Mouse (Mus musculus) ES-E14 (cell line): Measurements from ENCODE around the gene Hhip. TPM values are rescaled to one million over a fixed set of nuclear protein-coding genes. Genes with fewer than 3 reads are reported as not detected.

ENCODE experiments used
- DNase-seq: peaks from one replicate; pipeline ENCODE4 v3.0.0-alpha.2; 2013; ENCODE audit warnings: low read depth, low spot score
- H3K27ac ChIP-seq: 2 replicates; pipeline ENCODE4 v1.5.1; 2012; ENCODE audit warnings: low read depth, mild to moderate bottlenecking, low read length, moderate library complexity, mixed read lengths; ENCODE audit not compliant: poor library complexity, insufficient read depth, severe bottlenecking
- H3K36me3 ChIP-seq: 2 replicates; pipeline ENCODE4 v1.6.1; 2012; ENCODE audit warnings: mild to moderate bottlenecking, low read length, moderate library complexity, mixed read lengths; ENCODE audit not compliant: control insufficient read depth, poor library complexity, insufficient read depth, severe bottlenecking
- H3K4me1 ChIP-seq, 2 experiments: fragments of 150-350 bp in 1 of 2; sonication (generic) in 1 of 2; 2 replicates each; pipeline ENCODE4 v1.6.1; 2012; ENCODE audit warnings: low read length in 2 of 2, mild to moderate bottlenecking in 1 of 2, mixed read lengths in 1 of 2; ENCODE audit not compliant: control insufficient read depth in 2 of 2, insufficient read depth in 2 of 2, poor library complexity in 1 of 2
- H3K4me3 ChIP-seq, 2 experiments: fragments of 150-350 bp in 1 of 2; sonication (generic) in 1 of 2; 2 replicates each; pipeline ENCODE4 v1.5.1; 2012; ENCODE audit warnings: low read length in 2 of 2, low read depth in 1 of 2, mild to moderate bottlenecking in 1 of 2, mixed read lengths in 1 of 2; ENCODE audit not compliant: insufficient read depth in 1 of 2, poor library complexity in 1 of 2, severe bottlenecking in 1 of 2
- H3K9ac ChIP-seq: 2 replicates; pipeline ENCODE4 v1.6.1; 2012; ENCODE audit warnings: low read depth, mild to moderate bottlenecking, low read length, mixed read lengths; ENCODE audit not compliant: poor library complexity, insufficient read depth, severe bottlenecking
- H3K9me3 ChIP-seq: fragments of 150-350 bp; sonication (generic); 2 replicates; pipeline ENCODE4 v1.6.1; 2012; ENCODE audit warnings: low read depth, mild to moderate bottlenecking, low read length; ENCODE audit not compliant: control insufficient read depth, insufficient read depth
- CHD2 ChIP-seq: IDR thresholded peaks from 2 replicates; pipeline ENCODE4 v1.6.1; 2014; ENCODE audit warnings: mild to moderate bottlenecking, low read depth, low read length, inconsistent platforms
- HCFC1 ChIP-seq: IDR thresholded peaks from 2 replicates; pipeline ENCODE4 v1.6.1; 2012; ENCODE audit warnings: low read length, inconsistent platforms, borderline replicate concordance; ENCODE audit not compliant: insufficient read depth
- MAFK ChIP-seq: IDR thresholded peaks from 2 replicates; pipeline ENCODE4 v1.6.1; 2014; ENCODE audit warnings: mild to moderate bottlenecking, low read depth, low read length, inconsistent platforms; ENCODE audit not compliant: insufficient read depth
- ZC3H11A ChIP-seq: IDR thresholded peaks from 2 replicates; pipeline ENCODE4 v1.6.1; 2012; ENCODE audit warnings: low read depth, mild to moderate bottlenecking, inconsistent platforms, low read length, borderline replicate concordance
- ZNF384 ChIP-seq: IDR thresholded peaks from 2 replicates; pipeline ENCODE4 v1.6.1; 2012; ENCODE audit warnings: low read depth, low read length, inconsistent platforms
- in situ Hi-C, 2 experiments: fragments of 600-800 bp; cut with MboI; formaldehyde crosslinking; loops; one replicate each; pipeline ENCODE4 v1.15.1; 2025; ENCODE audit warnings: low sequenced_read_pairs in 2 of 2, inconsistent platforms in 1 of 2; ENCODE audit not compliant: unreplicated experiment in 2 of 2
- total RNA-seq: library from RNA; depleted of rRNA; stranded (reverse); fragments of 300-350 nt; gene quantifications from 2 replicates; pipeline ENCODE4 v1.2.3, GENCODE M21; 2012

The Hhip gene
- total RNA-seq, 1 experiment = 2.5 TPM

GRCm38 (mm10) chr8:80031330-80032293 lies 26.2 kb downstream of the Hhip start:
- TF ChIP-seq ZC3H11A = no peak
- no peak for TF ChIP-seq HCFC1
- TF ChIP-seq ZNF384 = no peak
- no peak for TF ChIP-seq MAFK
- no peak for TF ChIP-seq CHD2
- peaks cover 9 to 11% of the 10 kb centered on the region in 2 experiments; a peak in 3 of 4 replicates for H3K4me1 ChIP-seq
- DNase-seq = no peak

DNA sequence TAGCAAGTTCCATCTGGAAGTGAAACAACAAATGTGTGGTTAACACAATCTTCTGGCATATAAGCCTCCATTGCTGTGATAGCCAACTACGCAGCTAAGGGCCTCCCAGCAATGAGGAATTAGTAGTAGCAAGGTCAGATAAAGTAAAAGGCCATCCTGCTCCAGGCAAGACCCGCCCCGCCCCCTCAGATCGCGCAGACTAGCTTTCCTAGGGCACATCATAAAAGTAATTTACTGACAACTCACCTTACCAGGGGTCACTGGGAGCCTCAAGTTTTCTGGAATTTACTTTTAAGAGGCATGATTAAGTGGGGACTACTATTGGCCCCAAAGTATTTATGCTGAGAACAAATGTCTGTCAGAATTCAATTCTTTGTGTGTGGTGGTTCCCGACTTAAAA lies 28.2 kb downstream of the Hhip start:
- Histone ChIP-seq H3K9me3 (no peaks in the 10 kb centered on the region), H3K4me3 (no peak overlapping the region), H3K36me3 (no peaks in the 10 kb centered on the region), H3K9ac (no peak overlapping the region), H3K4me1 (peaks cover 7 to 11% of the 10 kb centered on the region in 2 experiments; a peak in 3 of 4 replicates), H3K27ac (no peak overlapping the region)
- TF ChIP-seq MAFK = no peak
- TF ChIP-seq ZC3H11A = no peak
- no peak for TF ChIP-seq HCFC1
- no peak for TF ChIP-seq CHD2
- TF ChIP-seq ZNF384 = no peak
- in situ Hi-C loops = no loop called here
- DNase-seq = no peak

More at GRCm38 (mm10) chr8:80031330-80032293, 26.2 kb downstream of the Hhip start:
- no peak overlapping the region for H3K4me3 ChIP-seq
- H3K27ac ChIP-seq = no peak overlapping the region
- in situ Hi-C loops = no loop called here
- no peaks in the 10 kb centered on the region for H3K36me3 ChIP-seq
- H3K9me3 ChIP-seq = no peaks in the 10 kb centered on the region
- H3K9ac ChIP-seq = no peak overlapping the region

DNA sequence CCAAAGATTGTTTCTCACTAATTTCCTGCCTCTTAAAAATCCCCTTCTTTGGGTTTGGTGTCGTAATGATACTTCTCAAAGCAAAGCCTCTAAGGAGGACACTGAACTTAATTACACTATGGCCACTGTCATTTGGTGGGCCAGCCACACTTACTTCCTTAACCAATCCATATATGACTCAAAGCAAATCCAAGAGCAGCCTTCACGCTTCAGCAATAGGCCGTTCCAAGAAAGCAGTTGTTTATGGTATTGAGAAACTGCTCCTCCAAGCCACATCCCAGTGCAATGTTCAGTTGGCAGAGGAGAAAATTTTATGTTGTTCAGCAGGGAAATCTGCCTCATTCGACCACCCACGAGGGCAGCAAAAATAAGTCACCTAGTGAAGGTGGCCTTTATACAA lies 37.3 kb downstream of the Hhip start:
- no peak overlapping the region for H3K4me3 ChIP-seq
- in situ Hi-C loops = no loop called here
- no peak overlapping the region for H3K9ac ChIP-seq
- no peaks in the 10 kb centered on the region for H3K9me3 ChIP-seq
- H3K27ac ChIP-seq = no peak overlapping the region
- H3K36me3 ChIP-seq = no peaks in the 10 kb centered on the region
- DNase-seq = no peak
- no peaks in the 10 kb centered on the region for H3K4me1 ChIP-seq
- TF ChIP-seq ZNF384 = no peak
- TF ChIP-seq HCFC1 = no peak
- TF ChIP-seq ZC3H11A = no peak
- TF ChIP-seq MAFK = no peak
- no peak for TF ChIP-seq CHD2

GRCm38 (mm10) chr8:80015818-80016217 lies 42.0 kb downstream of the Hhip start:
- H3K4me1 ChIP-seq = no peaks in the 10 kb centered on the region
- TF ChIP-seq ZNF384 (no peak), CHD2 (no peak), ZC3H11A (no peak), HCFC1 (no peak), MAFK (no peak)
- H3K36me3 ChIP-seq = no peaks in the 10 kb centered on the region
- no peak overlapping the region for H3K4me3 ChIP-seq
- H3K27ac ChIP-seq = no peak overlapping the region
- H3K9ac ChIP-seq = no peak overlapping the region
- in situ Hi-C loops = no loop called here
- H3K9me3 ChIP-seq = no peaks in the 10 kb centered on the region
- DNase-seq = no peak
